Mouse (Mus musculus): Measurements from ENCODE around the gene Pagr1b. TPM values are rescaled to one million over a fixed set of nuclear protein-coding genes. Genes with fewer than 3 reads are reported as not detected.

Pagr1b gene
- polyA plus RNA-seq, 1 experiment from 2014 or later: not detected

- H3K9me3 ChIP-seq (replicated peaks): no peaks in the 10 kb centered on the region
- H3K4me3 ChIP-seq: peak overlapping the region; percentile 93
- H3K36me3 ChIP-seq: peaks cover 29% of the 10 kb centered on the region
- H3K4me2 ChIP-seq: peak overlapping the region; percentile 94
- H3K4me1 ChIP-seq (replicated peaks): peaks cover 60% of the 10 kb centered on the region
- WGBS: 1% methylated on average over 30 of the region's 30 CpGs
- no peaks in the 10 kb centered on the region for H3K27me3 ChIP-seq
- peak; percentile 7; the same call in 1 of the 2 replicates for ATAC-seq (replicated peaks; ENCODE audit: insufficient number of reproducible peaks, insufficient read depth, low FRiP score, low read depth)
- peak overlapping the region; percentile 99 for H3K27ac ChIP-seq
- H3K9ac ChIP-seq: peak overlapping the region; percentile 99
These were observed 8.7 kb upstream of the Pagr1b start for GRCm38 (mm10) chr7:127024755-127025555.

GRCm38 (mm10) chr7:127023896-127024690, 7.8 kb upstream of the Pagr1b start:
- WGBS: 19% methylated on average over 19 of the region's 19 CpGs
- Histone ChIP-seq H3K36me3 (peaks cover 24% of the 10 kb centered on the region), H3K27me3 (no peaks in the 10 kb centered on the region), H3K9ac (peak overlapping the region; percentile 99), H3K27ac (peak overlapping the region; percentile 99), H3K9me3 (replicated peaks) (no peaks in the 10 kb centered on the region), H3K4me2 (peak overlapping the region; percentile 94), H3K4me3 (peak overlapping the region; percentile 93), H3K4me1 (replicated peaks) (peaks cover 67% of the 10 kb centered on the region)
- no peak for ATAC-seq (replicated peaks; ENCODE audit: insufficient number of reproducible peaks, insufficient read depth, low FRiP score, low read depth)

- Histone ChIP-seq H3K4me2 (peak overlapping the region; percentile 94), H3K9me3 (replicated peaks) (no peaks in the 10 kb centered on the region), H3K4me1 (replicated peaks) (peaks cover 67% of the 10 kb centered on the region), H3K4me3 (peak overlapping the region; percentile 93), H3K27ac (peak overlapping the region; percentile 48; the same call in 1 of the 2 replicates), H3K27me3 (no peaks in the 10 kb centered on the region), H3K36me3 (peaks cover 20% of the 10 kb centered on the region), H3K9ac (peak overlapping the region; percentile 99)
- ATAC-seq (replicated peaks; ENCODE audit: insufficient number of reproducible peaks, insufficient read depth, low FRiP score, low read depth): no peak
- WGBS: 75% methylated on average over 13 of the region's 13 CpGs
These were observed 7.0 kb upstream of the Pagr1b start for GRCm38 (mm10) chr7:127023272-127023691.

GRCm38 (mm10) chr7:127022528-127023271, 6.4 kb upstream of the Pagr1b start:
- H3K9ac ChIP-seq: peak overlapping the region; percentile 99; the same call in 1 of the 2 replicates
- ATAC-seq (replicated peaks; ENCODE audit: insufficient number of reproducible peaks, insufficient read depth, low FRiP score, low read depth): no peak
- peaks cover 20% of the 10 kb centered on the region for H3K36me3 ChIP-seq
- H3K4me2 ChIP-seq: peak overlapping the region; percentile 94
- H3K27me3 ChIP-seq: no peaks in the 10 kb centered on the region
- peaks cover 64% of the 10 kb centered on the region for H3K4me1 ChIP-seq (replicated peaks)
- WGBS: 84% methylated on average over 7 of the region's 7 CpGs
- H3K27ac ChIP-seq: peak overlapping the region; percentile 48; the same call in 1 of the 2 replicates
- peak overlapping the region; percentile 93 for H3K4me3 ChIP-seq
- no peaks in the 10 kb centered on the region for H3K9me3 ChIP-seq (replicated peaks)

GRCm38 (mm10) chr7:127021563-127022527, 5.6 kb upstream of the Pagr1b start:
- H3K9ac ChIP-seq: peak overlapping the region; percentile 66
- no peak for ATAC-seq (replicated peaks; ENCODE audit: insufficient number of reproducible peaks, insufficient read depth, low FRiP score, low read depth)
- peak overlapping the region; percentile 82 for H3K4me2 ChIP-seq
- H3K9me3 ChIP-seq (replicated peaks): no peaks in the 10 kb centered on the region
- no peaks in the 10 kb centered on the region for H3K27me3 ChIP-seq
- WGBS: 49% methylated on average over 5 of the region's 5 CpGs
- peak overlapping the region; percentile 44 for H3K27ac ChIP-seq
- peak overlapping the region; percentile 53 for H3K4me3 ChIP-seq
- peaks cover 66% of the 10 kb centered on the region for H3K4me1 ChIP-seq (replicated peaks)
- H3K36me3 ChIP-seq: peaks cover 20% of the 10 kb centered on the region

GRCm38 (mm10) chr7:127020901-127021562, 4.7 kb upstream of the Pagr1b start, which contains the start of the genes Gm42742 and Prrt2:
Gene Gm42742 (minus strand): TSS chr7:127021097.
Gene Prrt2 (minus strand): TSS chr7:127021211.
- Histone ChIP-seq H3K27me3 (no peaks in the 10 kb centered on the region), H3K9me3 (replicated peaks) (no peaks in the 10 kb centered on the region), H3K4me3 (peak within 1 kb of the TSS; percentile 53), H3K36me3 (peaks cover 20% of the 10 kb centered on the region), H3K4me1 (replicated peaks) (peaks cover 68% of the 10 kb centered on the region), H3K4me2 (peak within 1 kb of the TSS; percentile 82), H3K9ac (peak within 1 kb of the TSS; percentile 66), H3K27ac (peak within 1 kb of the TSS; percentile 44)
- WGBS: 1% methylated on average over 37 of the region's 37 CpGs
- ATAC-seq (replicated peaks; ENCODE audit: insufficient number of reproducible peaks, insufficient read depth, low FRiP score, low read depth): no peak

GRCm38 (mm10) chr7:127020491-127020890, 4.2 kb upstream of the Pagr1b start:
- 49% methylated on average over 5 of the region's 5 CpGs for WGBS
- ATAC-seq (replicated peaks; ENCODE audit: insufficient number of reproducible peaks, insufficient read depth, low FRiP score, low read depth): no peak
- no peaks in the 10 kb centered on the region for H3K27me3 ChIP-seq
- H3K4me3 ChIP-seq: peak overlapping the region; percentile 53
- H3K9ac ChIP-seq: peak overlapping the region; percentile 66
- peak overlapping the region; percentile 44; the same call in 1 of the 2 replicates for H3K27ac ChIP-seq
- peaks cover 74% of the 10 kb centered on the region for H3K4me1 ChIP-seq (replicated peaks)
- no peaks in the 10 kb centered on the region for H3K9me3 ChIP-seq (replicated peaks)
- peak overlapping the region; percentile 82 for H3K4me2 ChIP-seq
- peaks cover 20% of the 10 kb centered on the region for H3K36me3 ChIP-seq

GRCm38 (mm10) chr7:127020031-127020430, 3.7 kb upstream of the Pagr1b start:
- Histone ChIP-seq H3K27ac (peak overlapping the region; percentile 44; the same call in 1 of the 2 replicates), H3K4me2 (peak overlapping the region; percentile 82), H3K9ac (no peak overlapping the region), H3K36me3 (peaks cover 22% of the 10 kb centered on the region), H3K4me1 (replicated peaks) (peaks cover 77% of the 10 kb centered on the region), H3K4me3 (peak overlapping the region; percentile 53), H3K27me3 (no peaks in the 10 kb centered on the region), H3K9me3 (replicated peaks) (no peaks in the 10 kb centered on the region)
- WGBS: 74% methylated on average over 3 of the region's 3 CpGs
- ATAC-seq (replicated peaks; ENCODE audit: insufficient number of reproducible peaks, insufficient read depth, low FRiP score, low read depth): no peak

- Histone ChIP-seq H3K4me2 (peak overlapping the region; percentile 82), H3K27me3 (no peaks in the 10 kb centered on the region), H3K4me3 (no peak overlapping the region), H3K27ac (peak overlapping the region; percentile 44; the same call in 1 of the 2 replicates), H3K9ac (no peak overlapping the region), H3K9me3 (replicated peaks) (no peaks in the 10 kb centered on the region), H3K36me3 (peaks cover 24% of the 10 kb centered on the region), H3K4me1 (replicated peaks) (peaks cover 77% of the 10 kb centered on the region)
- no peak for ATAC-seq (replicated peaks; ENCODE audit: insufficient number of reproducible peaks, insufficient read depth, low FRiP score, low read depth)
- 75% methylated on average over 14 of the region's 14 CpGs for WGBS
These were observed 3.1 kb upstream of the Pagr1b start for GRCm38 (mm10) chr7:127019306-127019960.

Data from heart, embryonic 15.5 days (tissue).